Mouse (Mus musculus) adrenal gland, adult 10 weeks (tissue): Measurements from ENCODE around the gene Adgrg6. TPM values are rescaled to one million over a fixed set of nuclear protein-coding genes. Genes with fewer than 3 reads are reported as not detected.

Source experiments
- polyA plus RNA-seq: library from polyadenylated mRNA; stranded (reverse); fragments of 350-450 nt; fragmentation: Illumina TruSeq; extraction: RNeasy Lipid Tissue Mini Kit (QIAGEN cat#74804); gene quantifications from one replicate; pipeline ENCODE4 v1.2.3, GENCODE M21; 2014; ENCODE audit warnings: low read depth, low replicate concordance

Gene Adgrg6
- polyA plus RNA-seq, result 3.7 TPM

DNA sequence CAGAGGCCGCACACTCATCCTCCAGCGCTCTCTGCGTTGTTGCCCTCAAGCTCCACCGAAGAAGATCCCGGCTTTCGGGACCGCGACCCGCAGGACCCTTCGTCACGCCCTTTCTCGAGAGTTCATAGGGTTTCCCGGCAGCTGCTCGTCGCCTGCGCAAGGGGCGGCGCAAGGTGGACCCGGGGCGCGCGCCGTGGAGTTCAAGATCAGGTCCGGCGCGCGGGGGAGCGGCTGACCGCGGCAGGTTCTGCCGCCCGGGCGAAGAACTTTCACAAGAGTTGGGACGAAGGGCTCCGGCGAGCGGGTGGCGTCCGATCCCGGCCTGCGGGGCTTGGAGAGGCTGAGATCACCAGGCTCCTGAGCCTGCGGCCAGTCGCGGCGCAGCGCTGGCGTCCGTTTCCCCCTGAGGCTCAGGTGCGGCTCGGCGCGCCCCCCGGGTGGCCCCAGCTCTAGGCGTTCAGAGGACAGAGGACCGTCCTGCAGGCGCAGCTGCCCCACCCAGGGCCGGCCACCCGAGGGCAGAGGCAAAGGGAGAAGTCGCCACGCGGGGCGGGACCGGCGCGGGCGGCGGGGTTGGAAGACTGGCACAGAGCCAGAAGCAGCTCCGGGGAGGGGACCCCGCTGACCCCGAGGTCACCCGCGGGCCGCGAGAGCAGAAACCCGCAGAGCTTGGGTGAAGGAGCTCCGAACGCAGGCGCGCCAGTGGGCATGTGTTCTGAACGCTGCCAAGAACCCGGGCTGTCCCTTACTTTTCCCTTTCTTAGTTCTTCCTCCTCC lies at the start of gene Adgrg6:
Adgrg6 (minus strand) TSS at position 719 of the 777 bp plus-strand sequence.

Other genes with a start within 250 kb of the Adgrg6 start
- 161 TPM for gene Vta1, start 159.9 kb upstream of the Adgrg6 start, polyA plus RNA-seq
- 0.82 TPM for gene Nmbr, start 159.9 kb upstream of the Adgrg6 start, polyA plus RNA-seq
- not detected for gene Gje1, start 172.6 kb upstream of the Adgrg6 start, polyA plus RNA-seq